Mouse (Mus musculus) adrenal gland, postnatal 4 days (tissue): Measurements from ENCODE around the gene Nfs1. TPM values are rescaled to one million over a fixed set of nuclear protein-coding genes. Genes with fewer than 3 reads are reported as not detected.
"Not testable (repeated sequence)": the region's sequence is repeated elsewhere in the genome, so short reads cannot be mapped to it uniquely, and the experiment has no call there.

Experiments used
- DNase-seq, 2 experiments: peaks; one replicate each; pipeline ENCODE4 v3.0.0; 2021 to 2022; ENCODE audit warnings: low spot score in 2 of 2, mixed read lengths in 2 of 2
- total RNA-seq, 2 experiments: library from RNA; stranded (reverse); gene quantifications; 2 replicates each; pipeline ENCODE4 v1.2.3; 2021

The Nfs1 gene
- total RNA-seq, 2 experiments from 2014 or later: 67.9 to 74.5 TPM

- no peak for DNase-seq
Observed at GRCm38 (mm10) chr2:156146272-156146989, 2.4 kb upstream of the Nfs1 start.

- DNase-seq: no peak
Observed at GRCm38 (mm10) chr2:156145486-156146130, 1.6 kb upstream of the Nfs1 start.

GRCm38 (mm10) chr2:156143367-156143766 lies 619 bp downstream of the Nfs1 start:
- DNase-seq: no peak

- DNase-seq: no peak
Observed at GRCm38 (mm10) chr2:156142820-156143219, 1.2 kb downstream of the Nfs1 start.

- DNase-seq: no peak
Observed at GRCm38 (mm10) chr2:156135695-156136094, 8.3 kb downstream of the Nfs1 start.

- no peak for DNase-seq
Observed at GRCm38 (mm10) chr2:156134161-156134560, 9.8 kb downstream of the Nfs1 start.

GRCm38 (mm10) chr2:156126992-156127391 lies 17.0 kb downstream of the Nfs1 start, which contains the start of gene Gm28036:
Gene Gm28036, minus strand, starts transcription at chr2:156127092.
- no peak for DNase-seq

GRCm38 (mm10) chr2:156123731-156124130 lies 20.3 kb downstream of the Nfs1 start:
- DNase-seq: no peak

GRCm38 (mm10) chr2:156119566-156119965 lies 24.4 kb downstream of the Nfs1 start:
- DNase-seq: no peak

GRCm38 (mm10) chr2:156112080-156112423 lies 31.9 kb downstream of the Nfs1 start:
- not testable (repeated sequence) for DNase-seq

- DNase-seq: peak; percentile 83 to 87
Observed at GRCm38 (mm10) chr2:156111358-156112079, 32.5 kb downstream of the Nfs1 start, which contains the start of the genes Cpne1 and Rbm12. Gene Cpne1, minus strand, starts transcription at chr2:156111965. Gene Rbm12, minus strand, starts transcription at chr2:156111978.

- no peak for DNase-seq
Observed at GRCm38 (mm10) chr2:156110627-156111357, 33.2 kb downstream of the Nfs1 start.

GRCm38 (mm10) chr2:156091926-156092325 lies 52.1 kb downstream of the Nfs1 start:
- no peak for DNase-seq

- DNase-seq: no peak
Observed at GRCm38 (mm10) chr2:156089799-156090198, 54.2 kb downstream of the Nfs1 start.

- DNase-seq: no peak
Observed at GRCm38 (mm10) chr2:156087391-156088110, 56.4 kb downstream of the Nfs1 start.

- DNase-seq: no peak
Observed at GRCm38 (mm10) chr2:156084541-156084940, 59.4 kb downstream of the Nfs1 start.

GRCm38 (mm10) chr2:156080391-156080790 lies 63.6 kb downstream of the Nfs1 start:
- DNase-seq: no peak

- no peak for DNase-seq
Observed at GRCm38 (mm10) chr2:156079674-156080073, 64.3 kb downstream of the Nfs1 start.

GRCm38 (mm10) chr2:156079183-156079560 lies 64.8 kb downstream of the Nfs1 start:
- no peak for DNase-seq

- DNase-seq: no peak
Observed at GRCm38 (mm10) chr2:156078421-156079182, 65.4 kb downstream of the Nfs1 start.
